Mouse (Mus musculus) megakaryocyte progenitor cell, adult 5-6 weeks (primary cell): ENCODE data around the gene March4. TPM values are rescaled to one million over a fixed set of nuclear protein-coding genes. Genes with fewer than 3 reads are reported as not detected.
A peak's percentile ranks its signal among the peaks of the same experiment; 100 is the strongest.

Source experiments
- ATAC-seq: replicated peaks from 2 replicates; pipeline ENCODE4 v1.8.0; 2016; ENCODE audit warnings: mild to moderate bottlenecking, moderate TSS enrichment, inconsistent platforms; ENCODE audit not compliant: poor library complexity
- total RNA-seq, 2 experiments: library from RNA; stranded (forward) in 1 of 2; stranded (reverse) in 1 of 2; fragments of 157-497, 149-512 nt in 1 of 2; fragments of 200-1000 nt in 1 of 2; gene quantifications; 2 replicates each; pipeline versions ENCODE4 v1.2.3 to v1.2.4; 2015 to 2017

The March4 gene
- total RNA-seq, 2 experiments from 2014 or later = 0.02 to 0.12 TPM

DNA sequence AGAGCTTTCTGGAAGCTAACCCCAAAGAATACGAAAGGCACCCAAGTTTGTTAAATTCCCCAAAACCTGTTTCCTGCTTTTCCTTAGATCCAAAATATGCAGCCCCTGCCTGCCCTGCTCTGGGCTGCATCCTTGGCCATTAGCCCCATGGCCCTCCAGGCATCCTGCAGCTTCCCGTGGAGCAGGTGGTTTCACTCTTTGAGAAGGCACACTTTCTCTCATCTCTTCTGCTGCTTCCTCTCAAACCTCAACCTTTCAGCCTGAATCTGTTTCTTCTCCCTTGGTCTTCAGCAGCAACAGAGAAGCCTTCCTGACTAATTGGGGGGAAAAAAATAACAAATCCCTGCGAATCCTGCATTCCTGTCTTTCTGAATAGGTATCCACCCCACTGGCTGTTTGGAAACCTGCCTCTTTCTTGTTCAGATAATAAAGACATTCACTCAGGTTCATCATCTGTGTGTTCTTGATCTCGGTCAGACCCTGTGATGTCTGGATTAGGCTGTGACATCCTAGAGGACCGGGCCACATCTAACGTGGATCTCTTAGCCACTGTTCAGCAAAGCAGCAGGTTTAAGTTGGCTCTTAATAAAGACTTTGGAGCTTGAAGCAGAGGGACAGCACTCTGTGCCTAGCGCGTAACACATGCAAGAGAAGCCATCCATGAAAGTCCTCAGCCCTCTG, 6.1 kb downstream of the March4 start:
- ATAC-seq = no peak

DNA sequence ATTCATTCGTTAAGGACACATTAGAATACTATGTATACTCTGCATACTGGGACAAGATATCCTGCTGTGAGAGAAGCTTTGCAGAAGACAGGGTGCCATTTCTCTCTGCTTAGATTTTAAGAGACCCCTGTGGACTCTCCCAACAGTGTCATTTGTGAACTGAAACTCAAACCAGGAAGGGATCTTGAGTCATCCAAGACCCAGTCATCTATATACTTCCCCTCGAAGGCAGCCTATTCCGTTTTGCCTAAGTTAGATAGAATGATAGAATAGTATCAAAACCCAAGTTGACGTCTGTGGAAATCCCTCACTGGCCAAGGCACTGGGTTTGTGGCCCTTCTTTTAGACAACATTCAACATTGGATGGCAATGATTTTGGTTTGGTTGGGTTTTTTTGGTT, 7.5 kb downstream of the March4 start:
- ATAC-seq = no peak

DNA sequence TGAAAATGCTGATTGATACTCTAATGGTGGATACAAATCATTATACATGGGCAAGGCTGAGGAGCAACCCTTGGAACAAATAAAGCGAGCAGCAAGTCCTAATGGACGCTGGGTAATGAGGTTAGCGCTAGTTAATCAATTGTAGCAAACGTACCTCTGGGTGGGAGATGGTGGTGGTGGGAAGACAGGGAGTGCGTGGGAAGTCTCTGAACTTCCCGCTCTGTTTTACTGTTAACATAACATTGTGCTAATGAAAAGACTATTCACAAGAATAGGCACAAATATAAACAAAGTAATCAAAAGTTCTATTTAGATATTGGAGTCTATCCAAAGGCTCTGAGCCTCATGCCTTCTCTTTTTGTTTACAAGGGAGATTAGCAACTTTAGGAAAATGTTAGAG, 13.1 kb downstream of the March4 start:
- no peak for ATAC-seq

DNA sequence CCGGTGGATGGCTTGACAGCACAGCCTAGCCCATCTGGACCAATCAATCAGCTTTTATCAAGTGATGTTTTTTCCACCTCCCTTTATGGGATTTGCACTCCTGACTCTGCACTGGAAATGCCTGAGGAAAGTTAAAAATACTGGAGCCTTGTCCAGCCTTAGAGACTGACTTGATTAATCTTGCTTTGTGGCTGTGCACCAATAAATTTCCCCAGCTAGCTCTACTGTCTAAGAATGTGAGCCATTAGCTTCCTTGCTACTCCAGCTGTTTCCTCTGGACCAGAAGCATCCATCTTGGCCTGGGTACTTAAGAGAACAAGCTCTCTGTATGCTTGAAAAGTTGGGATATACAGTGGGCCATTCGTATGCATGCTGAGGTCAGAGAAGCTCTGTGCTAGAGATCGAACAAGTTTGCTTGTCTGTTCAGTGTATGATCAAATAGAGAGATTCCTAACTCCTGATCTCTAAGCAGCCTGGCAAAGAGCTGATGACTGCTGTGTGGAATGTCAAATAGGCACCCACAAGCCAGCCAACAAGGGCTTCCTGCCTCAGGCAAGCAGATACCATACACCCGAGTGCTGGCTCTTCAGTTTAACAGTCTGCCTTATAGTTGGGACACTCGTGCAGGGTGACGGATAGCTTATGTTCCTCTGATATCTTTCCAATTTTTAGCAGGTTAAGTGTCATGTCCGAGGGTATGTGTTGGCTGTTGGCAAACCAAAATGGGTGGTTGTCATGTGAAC, 25.8 kb downstream of the March4 start:
- no peak for ATAC-seq

DNA sequence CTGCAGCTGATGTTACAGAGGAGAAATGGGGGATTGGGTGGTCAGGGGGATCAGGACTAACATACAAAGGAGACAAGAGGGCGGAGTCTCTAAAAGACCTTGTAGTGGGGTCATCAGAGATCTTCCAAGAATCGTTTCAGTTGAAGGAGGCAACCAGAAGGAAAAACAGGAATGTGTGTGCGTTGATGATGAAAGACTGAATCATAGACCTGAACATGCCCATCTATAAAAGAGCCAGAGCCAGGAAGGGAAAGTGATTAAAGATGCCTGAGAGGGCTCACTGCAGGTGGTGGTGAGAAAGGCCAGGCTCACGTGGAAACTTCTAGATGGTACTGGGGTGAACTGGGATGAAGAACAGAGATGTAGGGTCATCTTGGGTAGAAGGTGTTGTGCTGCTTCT, 27.2 kb downstream of the March4 start:
- ATAC-seq = no peak

DNA sequence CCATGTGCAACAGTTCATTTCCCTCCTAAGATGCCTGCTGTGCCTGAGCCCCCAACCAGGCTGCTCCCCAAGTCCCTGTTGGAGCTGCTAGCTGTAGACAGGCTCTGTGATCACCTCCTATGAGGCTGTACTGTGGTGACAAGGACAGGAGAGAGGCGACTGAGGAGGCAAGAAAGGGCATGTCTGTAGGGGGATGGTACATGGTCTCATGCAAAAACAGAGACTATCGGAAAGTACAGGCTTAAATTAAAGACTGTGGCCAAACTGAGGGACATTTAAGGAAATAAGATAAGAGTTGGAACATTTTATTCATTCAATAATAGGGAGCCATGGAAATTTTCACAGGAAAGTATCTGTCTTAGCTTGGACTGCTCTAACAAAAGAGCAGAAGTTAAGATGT, 29.1 kb downstream of the March4 start:
- ATAC-seq = no peak

DNA sequence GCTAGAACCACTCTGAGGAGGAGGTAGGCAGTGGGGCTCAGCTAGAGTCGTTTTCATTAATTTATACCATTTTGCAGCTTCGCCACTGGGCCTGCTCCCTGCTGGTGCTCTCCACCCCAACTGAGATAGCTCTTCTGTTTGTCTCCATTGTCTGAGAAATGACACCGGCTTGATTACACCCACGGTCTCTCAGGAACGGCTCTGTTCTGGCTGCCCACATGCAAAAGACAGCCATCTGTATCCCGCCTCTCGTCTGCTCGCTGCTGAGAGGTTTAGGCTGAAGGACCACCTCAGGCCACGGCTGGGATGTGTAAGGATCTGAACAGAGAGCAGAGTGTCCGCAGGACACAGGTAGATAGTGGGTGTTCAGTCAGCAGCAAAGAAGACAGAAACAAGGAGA, 30.5 kb downstream of the March4 start:
- no peak for ATAC-seq

DNA sequence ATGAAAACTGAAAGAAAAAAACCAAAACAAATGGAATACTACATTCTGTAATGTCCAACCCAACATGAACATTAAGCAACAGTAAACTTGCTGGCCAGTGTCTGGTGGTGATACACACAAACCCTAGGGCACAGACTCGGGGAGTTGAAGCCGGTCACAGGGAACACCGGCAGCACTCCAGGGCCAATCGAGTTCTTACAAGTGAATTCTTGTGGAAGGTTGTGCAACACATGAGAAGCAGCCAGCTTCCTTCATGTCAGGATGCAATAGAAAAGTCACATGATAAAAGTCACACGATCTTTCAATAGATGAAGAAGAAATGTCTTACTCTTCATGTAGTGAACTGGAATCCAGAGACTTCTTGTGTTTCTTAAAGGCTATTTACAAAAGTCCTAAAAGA, 39.1 kb downstream of the March4 start:
- ATAC-seq = peak; percentile 75

DNA sequence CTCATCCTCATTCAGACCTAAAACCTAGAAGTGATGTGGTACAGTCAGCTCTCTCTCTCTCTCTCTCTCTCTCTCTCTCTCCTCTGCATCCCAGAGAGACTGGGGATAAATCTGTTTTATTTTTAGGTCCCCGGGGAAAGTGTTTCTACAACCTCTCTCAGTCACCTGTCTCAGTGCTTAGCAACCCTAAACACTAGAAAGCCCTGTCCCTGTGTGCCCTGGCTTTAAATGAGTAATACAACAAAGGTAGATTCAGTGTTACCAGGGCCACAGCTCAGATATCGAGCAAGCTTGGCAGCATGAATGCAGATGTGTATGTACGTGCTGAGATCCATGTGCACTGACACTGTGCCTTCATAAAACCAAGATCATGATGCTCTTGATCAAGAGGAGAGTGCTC, 43.3 kb downstream of the March4 start:
- ATAC-seq = no peak

DNA sequence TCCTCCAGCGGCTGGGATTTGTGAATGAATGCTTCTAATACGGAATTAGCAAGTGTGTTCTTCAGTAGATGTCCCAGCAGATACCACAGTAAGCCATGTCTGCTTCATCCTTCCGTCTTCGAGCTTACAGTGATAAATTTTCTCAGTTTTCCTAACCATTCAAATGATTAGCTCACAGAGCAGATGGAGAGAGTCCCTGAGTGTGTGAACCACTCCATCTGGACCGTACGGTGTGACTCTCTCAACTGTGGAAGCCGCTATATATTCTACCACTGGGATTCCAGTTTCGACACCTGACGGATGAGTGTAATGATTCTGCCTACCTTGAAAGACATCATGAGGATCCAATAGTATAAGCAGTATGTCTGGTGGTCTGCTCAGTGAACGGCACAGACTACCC, 44.1 kb downstream of the March4 start:
- no peak for ATAC-seq

DNA sequence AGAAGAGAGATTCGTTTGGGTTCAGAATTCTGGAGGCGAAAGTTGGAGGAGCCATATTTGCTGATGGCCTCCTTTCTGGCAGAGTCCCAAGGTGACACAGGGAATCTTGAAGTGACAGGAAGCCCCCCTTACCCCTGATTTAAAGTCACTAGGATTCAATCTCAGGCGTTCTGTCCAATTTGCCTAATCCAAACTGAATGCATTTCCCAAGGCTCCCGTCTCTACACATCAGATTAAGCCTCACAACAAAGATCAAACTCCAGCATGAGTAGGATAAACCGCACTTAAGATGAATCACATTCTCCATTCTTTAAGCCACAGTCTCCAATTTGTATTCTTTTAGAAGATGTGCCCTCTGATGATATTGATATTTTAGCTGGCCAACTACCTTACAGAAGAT, 45.4 kb downstream of the March4 start:
- ATAC-seq = no peak

DNA sequence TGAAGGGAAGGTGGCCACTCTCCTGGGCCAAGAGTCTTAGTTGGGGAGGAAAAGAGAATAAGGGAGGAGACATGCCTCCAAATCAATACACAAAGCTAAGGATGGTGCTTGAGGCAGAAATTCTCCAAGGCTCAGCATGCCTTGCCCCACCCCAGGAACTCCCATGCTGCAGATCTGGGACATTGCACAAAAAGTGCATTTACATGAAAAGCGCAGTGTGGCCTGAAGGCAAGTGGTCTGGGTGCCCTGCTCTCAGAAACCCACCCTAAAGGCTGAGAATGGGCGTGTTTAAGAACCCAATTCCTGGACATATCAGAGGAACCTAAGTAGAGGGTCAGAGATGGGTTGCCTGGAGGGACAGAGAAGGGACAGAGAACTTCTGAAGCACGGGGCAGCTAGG, 45.9 kb downstream of the March4 start:
- ATAC-seq = no peak

DNA sequence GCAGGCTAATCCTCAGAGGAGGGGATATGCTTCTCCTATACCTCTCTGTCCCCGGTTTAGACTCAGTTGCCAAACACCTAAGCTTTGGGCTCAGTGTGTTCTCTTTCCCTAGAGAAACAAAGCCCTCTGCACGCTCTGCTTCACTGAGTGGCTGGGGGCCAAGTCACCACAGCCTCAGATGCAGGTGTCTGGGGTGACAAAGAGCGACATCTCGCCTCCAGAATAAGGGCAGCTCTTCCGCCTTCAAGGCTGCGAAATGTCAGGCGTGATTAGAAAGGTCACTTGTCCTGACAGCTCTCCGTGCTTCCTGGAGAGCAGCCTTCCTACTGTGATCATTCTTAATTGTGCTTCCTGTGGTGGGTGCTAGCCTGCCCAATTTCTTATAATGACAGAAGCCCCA, 46.5 kb downstream of the March4 start:
- ATAC-seq = no peak

DNA sequence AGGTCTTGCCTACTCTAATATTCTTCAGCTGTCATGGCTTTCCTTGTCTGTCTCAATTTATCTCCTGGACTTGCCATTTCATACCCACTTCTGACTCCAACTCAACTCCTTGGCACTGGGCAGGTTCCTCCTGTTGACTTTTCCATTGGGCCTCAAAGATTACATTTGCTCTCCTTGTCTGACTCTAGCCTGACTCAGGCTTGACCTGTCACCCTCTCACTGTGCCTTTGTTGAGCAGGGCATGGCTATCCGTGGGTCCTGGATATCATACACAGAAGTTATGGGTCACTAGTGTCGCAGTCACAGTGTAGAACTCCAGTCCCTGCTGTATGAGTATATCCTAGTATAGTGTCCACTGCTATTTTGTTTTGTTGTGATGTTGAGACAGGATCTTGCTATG, 60.1 kb downstream of the March4 start:
- no peak for ATAC-seq

DNA sequence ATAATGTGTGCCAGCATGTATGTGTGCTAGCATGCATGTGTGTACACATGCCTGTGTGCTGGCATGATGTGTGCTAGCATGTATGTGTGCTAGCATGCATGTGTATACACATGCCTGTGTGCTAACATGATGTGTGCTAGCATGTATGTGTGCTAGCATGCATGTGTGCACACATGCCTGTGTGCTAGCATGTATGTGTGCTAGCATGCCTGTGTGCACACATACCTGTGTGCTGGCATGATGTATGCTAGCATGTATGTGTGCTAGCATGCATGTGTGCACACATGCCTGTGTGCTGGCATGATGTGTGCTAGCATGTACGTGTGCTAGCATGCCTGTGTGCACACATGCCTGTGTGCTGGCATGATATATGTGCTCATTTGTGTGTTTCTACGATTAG, 67.7 kb downstream of the March4 start:
- ATAC-seq = no peak

DNA sequence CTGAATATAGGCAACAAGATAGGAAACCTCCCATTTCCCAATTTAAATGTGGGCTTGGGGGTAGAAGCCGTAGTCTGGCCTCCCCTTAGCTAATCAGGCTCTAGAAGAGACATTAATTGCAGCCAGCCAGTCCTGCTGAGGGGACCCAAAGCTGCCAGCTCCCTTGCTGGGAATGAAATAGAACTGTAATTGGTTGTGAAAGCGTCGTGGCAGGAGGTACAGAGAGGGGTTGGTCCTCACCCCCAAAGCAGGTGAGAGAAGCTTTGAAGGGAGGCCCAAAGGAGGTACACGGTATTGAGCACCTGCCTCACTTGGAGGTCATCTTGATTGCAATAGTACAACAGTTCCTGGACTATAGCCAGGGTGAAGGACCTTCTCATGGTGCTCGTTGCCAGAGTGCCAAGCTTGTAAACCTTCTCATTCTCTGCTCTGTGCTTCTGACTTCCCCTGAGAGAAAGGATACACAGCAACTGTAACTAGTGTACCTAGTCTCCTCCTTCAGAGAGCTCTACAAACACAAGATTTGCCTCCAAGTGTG, 68.2 kb downstream of the March4 start:
- no peak for ATAC-seq

DNA sequence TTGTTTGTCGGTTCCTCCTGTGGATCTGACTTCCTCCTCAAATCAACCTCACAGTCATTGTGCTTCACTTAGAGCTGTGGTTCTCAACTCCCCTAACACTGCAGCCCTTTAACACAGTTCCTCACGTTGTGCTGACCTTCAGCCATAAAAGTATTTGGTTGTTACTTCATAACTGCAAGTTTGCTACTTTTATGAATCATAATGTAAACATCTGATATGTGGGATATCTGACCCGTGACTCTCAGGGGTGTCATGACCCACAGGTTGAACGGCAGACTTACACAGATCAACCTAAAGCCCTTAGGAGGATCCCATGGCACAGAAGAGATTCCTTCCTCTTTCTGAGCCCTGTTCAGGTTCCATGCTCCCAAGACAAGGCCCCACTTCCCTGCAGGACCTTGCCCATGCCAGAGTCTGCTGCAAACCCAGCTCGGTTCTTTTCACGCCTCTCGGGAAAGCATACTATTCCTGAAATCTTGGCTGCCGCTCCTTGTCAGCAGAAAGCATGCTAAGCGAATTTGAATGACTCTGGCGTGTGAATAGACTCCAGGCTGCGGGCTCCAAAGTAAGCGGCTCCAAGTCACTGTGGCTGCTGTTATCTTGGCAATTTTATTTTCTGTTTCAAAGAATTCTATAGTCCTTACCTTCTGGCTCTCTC, 71.7 kb downstream of the March4 start:
- no peak for ATAC-seq

DNA sequence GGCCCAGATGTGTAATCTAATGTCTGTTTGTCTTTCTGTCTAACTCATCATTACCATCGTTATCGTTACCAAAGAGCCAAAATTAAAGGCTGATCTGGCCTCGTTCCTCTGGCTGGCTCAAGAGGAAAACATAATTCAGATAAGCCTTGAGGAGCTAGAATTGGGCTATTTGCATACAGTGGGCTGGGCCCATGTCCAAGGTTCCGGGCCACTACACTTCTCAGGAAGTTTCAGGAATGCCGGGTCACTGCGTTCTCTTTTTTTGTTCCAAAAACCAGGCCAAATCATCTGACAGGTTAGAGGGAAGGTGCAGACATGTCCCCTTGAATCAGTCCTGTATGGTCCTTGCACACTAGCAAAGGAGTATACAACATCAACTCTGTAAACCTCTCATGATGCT, 74.2 kb downstream of the March4 start:
- ATAC-seq = no peak

DNA sequence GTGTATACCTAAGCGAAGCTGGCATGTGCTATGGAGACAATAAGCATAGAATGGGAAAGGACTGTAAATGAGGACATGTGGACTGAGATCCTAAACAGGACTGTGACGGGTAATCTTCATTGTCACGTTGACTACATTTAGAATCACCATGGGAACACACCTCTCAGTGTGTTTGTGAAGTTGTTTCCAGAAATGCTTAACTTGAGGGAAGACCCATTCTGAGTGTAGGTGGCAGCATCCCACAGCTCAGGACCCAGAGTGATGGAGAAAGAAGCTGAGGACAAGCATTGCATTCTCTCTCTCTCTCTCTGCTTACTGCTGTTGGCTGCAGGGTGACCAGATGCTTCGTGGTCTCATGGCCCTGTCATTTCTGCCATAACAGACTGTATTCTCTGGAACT, 79.1 kb downstream of the March4 start:
- ATAC-seq = no peak

DNA sequence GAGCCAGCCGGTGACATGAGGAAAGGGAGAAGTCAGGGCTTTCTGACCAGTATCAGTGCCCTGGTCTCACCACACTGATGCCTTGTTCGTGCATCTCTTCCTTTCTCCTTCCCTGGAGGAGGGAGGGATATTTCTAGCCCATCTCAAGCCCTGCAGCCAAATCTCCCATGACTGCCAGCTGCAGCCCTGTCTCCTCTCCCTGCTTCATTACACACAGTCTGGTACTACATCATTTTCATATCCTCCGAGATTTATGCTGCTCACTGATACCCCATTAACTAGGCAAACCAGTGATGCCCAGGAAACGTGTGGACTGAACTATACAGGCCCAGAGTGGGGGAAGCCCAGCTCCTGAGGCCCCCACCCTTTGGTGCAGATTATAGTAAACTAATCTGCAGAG, 80.8 kb downstream of the March4 start:
- no peak for ATAC-seq

DNA sequence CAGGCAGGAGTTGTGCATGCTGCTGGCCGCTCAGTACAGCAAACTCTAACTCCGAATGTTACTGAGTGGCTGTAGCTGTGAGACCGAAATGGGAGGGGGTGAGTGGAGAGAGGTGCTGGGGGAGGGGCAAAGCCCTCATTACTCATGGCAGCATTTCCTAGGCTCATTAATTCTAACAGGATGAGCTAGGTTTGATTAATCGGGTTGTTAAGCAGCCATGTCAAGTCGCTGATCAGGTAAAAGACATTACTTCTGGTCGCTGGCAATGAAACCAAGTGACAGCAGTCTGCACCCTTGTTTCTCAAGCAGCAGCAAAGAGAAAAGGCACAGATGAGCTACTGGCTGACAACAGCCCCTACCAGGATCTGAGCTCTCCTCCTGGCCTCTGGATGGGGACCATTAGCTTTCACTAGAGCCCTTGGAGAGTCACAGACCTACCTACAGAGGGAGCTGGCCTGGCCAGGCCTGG, 82.0 kb downstream of the March4 start:
- ATAC-seq = no peak

DNA sequence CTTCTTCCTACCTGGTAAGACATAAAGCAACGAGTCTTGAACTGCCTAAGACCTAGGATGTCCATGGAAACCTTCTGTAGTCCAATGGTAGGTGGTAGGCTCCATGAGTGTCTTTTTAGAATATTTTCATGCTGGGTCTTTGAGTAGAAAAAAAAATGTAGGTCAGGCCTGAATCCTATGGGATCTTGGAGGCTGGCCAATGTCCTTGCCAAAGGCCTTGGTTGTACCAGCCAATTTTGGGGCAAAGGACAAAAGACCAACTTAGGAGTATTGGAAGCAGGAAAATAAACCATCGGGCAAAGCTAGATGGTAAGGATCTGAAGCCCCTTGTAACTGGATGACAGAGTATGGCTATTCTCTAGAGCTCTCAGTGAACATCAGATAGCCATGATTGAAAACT, 83.9 kb downstream of the March4 start:
- no peak for ATAC-seq
